Mouse (Mus musculus): Measurements from ENCODE around the gene Lhx6. TPM values are rescaled to one million over a fixed set of nuclear protein-coding genes. Genes with fewer than 3 reads are reported as not detected.

Lhx6 gene
- total and polyA plus RNA-seq, 3 experiments = 0.11 to 0.42 (median 0.31) TPM

GRCm38 (mm10) chr2:36032884-36033283 is 72.3 kb downstream of the Lhx6 start:
- Histone ChIP-seq H3K9me3 (replicated peaks; ENCODE audit: low read length) (no peaks in the 10 kb centered on the region), H3K36me3 (replicated peaks in 1 of 2; ENCODE audit: control insufficient read depth in 1 of 2, insufficient read depth in 1 of 2, low read length in 1 of 2) (peaks cover 15 to 31% of the 10 kb centered on the region in 2 experiments), H3K9ac (ENCODE audit: insufficient read depth, low read depth) (no peak overlapping the region), H3K79me2 (replicated peaks; ENCODE audit: control insufficient read depth, extremely low read depth, insufficient read depth, poor library complexity, severe bottlenecking) (no peaks in the 10 kb centered on the region), H3K4me2 (ENCODE audit: insufficient read depth, low read depth, poor library complexity, severe bottlenecking) (no peak overlapping the region), H3K27me3 (replicated peaks) (peaks cover 1% of the 10 kb centered on the region), H3K27ac (ENCODE audit: insufficient read depth, low read depth) (no peak overlapping the region), H3K4me1 (ENCODE audit: control insufficient read depth in 1 of 2, insufficient read depth in 2 of 2) (no peaks in the 10 kb centered on the region), H3K4me3 (replicated peaks in 1 of 3; ENCODE audit: low read depth in 2 of 3, low read length in 2 of 3, poor library complexity in 1 of 3) (no peak overlapping the region)
- in situ Hi-C loops (cut with MboI; ENCODE audit: low pct_ligation_motif_present, low pct_unique_long_range_greater_than_20kb, low sequenced_read_pairs) (no loop called here), dilution Hi-C loops (cut with MboI; ENCODE audit: extremely low pct_ligation_motif_present, extremely low pct_unique_long_range_greater_than_20kb, low sequenced_read_pairs) (no loop called here)
- no peak for DNase-seq (ENCODE audit: extremely low read depth)
- TF ChIP-seq MAZ (IDR thresholded peaks at IDR 0.05; ENCODE audit: low read depth, low read length) (no peak), SMC3 (IDR thresholded peaks at IDR 0.05; ENCODE audit: low read depth, low read length) (no peak), MEF2A (IDR thresholded peaks at IDR 0.05; ENCODE audit: borderline replicate concordance, low read depth, low read length) (no peak)

Other genes with a start within 250 kb of the Lhx6 start
- 0.04 and 0.21 TPM in 2 replicates for gene Ttll11, start 125.5 kb downstream of the Lhx6 start, total RNA-seq (2012; rRNA removed)
- 0.11 TPM in 1 of 2 replicates, not detected in the other for gene Ttll11, start 125.5 kb downstream of the Lhx6 start, total RNA-seq (2014; rRNA removed)
- 0.31 TPM in 1 of 2 replicates, not detected in the other for gene Ttll11, start 125.5 kb downstream of the Lhx6 start, polyA plus RNA-seq (2012; ENCODE audit: insufficient read length, low read depth)
- 119 and 121 TPM in 2 replicates for gene Ndufa8, start 56.0 kb downstream of the Lhx6 start, total RNA-seq (2012; rRNA removed)
- 111 and 124 TPM in 2 replicates for gene Ndufa8, start 56.0 kb downstream of the Lhx6 start, total RNA-seq (2014; rRNA removed)
- gene Ndufa8, start 56.0 kb downstream of the Lhx6 start, polyA plus RNA-seq (2012; ENCODE audit: insufficient read length, low read depth) = 179 and 203 TPM in 2 replicates
- gene Morn5, start 56.0 kb downstream of the Lhx6 start, total RNA-seq (2012; rRNA removed) = 0.21 TPM in 1 of 2 replicates, not detected in the other
- gene Morn5, start 56.0 kb downstream of the Lhx6 start, total RNA-seq (2014; rRNA removed) = 0.38 TPM in 1 of 2 replicates, not detected in the other
- gene Morn5, start 56.0 kb downstream of the Lhx6 start, polyA plus RNA-seq (2012; ENCODE audit: insufficient read length, low read depth) = not detected in 2 replicates
- gene Mrrf, start 31.0 kb upstream of the Lhx6 start, total RNA-seq (2012; rRNA removed) = 18.5 and 20.9 TPM in 2 replicates
- 17.2 and 23.1 TPM in 2 replicates for gene Mrrf, start 31.0 kb upstream of the Lhx6 start, total RNA-seq (2014; rRNA removed)
- gene Mrrf, start 31.0 kb upstream of the Lhx6 start, polyA plus RNA-seq (2012; ENCODE audit: insufficient read length, low read depth) = 22.2 and 33.1 TPM in 2 replicates
- 12.4 and 13.3 TPM in 2 replicates for gene Rbm18, start 31.4 kb upstream of the Lhx6 start, total RNA-seq (2012; rRNA removed)
- 25.6 and 26.3 TPM in 2 replicates for gene Rbm18, start 31.4 kb upstream of the Lhx6 start, total RNA-seq (2014; rRNA removed)
- gene Rbm18, start 31.4 kb upstream of the Lhx6 start, polyA plus RNA-seq (2012; ENCODE audit: insufficient read length, low read depth) = 14.9 and 17.0 TPM in 2 replicates
- 3.0 and 3.1 TPM in 2 replicates for gene Ptgs1, start 125.0 kb upstream of the Lhx6 start, total RNA-seq (2012; rRNA removed)
- gene Ptgs1, start 125.0 kb upstream of the Lhx6 start, total RNA-seq (2014; rRNA removed) = 2.9 and 3.0 TPM in 2 replicates
- 1.6 and 2.6 TPM in 2 replicates for gene Ptgs1, start 125.0 kb upstream of the Lhx6 start, polyA plus RNA-seq (2012; ENCODE audit: insufficient read length, low read depth)

Measured in CH12.LX (cell line).